Mouse (Mus musculus) fibroblast of lung, adult 2 months (primary cell): ENCODE measurements around the gene Nop2.
"Not testable (repeated sequence)": the region's sequence is repeated elsewhere in the genome, so short reads cannot be mapped to it uniquely, and the experiment has no call there.

ENCODE experiments used
- DNase-seq: peaks from one replicate; pipeline ENCODE4 v3.0.0-alpha.2; 2011; ENCODE audit warnings: low read depth

Gene Nop2

DNA sequence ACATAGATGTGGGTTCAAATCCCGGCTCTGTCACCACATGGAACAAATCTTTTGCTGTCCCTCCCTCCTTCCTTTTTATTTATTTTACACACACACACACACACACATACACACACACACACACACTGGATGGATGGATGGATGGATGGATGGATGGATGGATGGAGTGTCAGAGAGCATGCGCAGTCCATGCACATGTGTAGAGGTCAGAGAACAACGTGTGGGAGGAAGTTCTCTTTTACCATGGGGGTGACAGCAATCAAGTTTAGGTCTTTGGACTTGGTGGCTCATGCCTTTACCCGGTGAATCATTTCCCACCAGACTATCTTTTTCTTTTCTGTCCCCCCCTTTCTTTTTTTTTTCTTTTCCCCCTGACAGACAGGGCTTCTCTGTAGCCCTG is 22.0 kb downstream of the Nop2 start:
- no peak for DNase-seq

- DNase-seq, result no peak
These were observed 22.8 kb downstream of the Nop2 start for GRCm38 (mm10) chr6:125154550-125154949.

DNA sequence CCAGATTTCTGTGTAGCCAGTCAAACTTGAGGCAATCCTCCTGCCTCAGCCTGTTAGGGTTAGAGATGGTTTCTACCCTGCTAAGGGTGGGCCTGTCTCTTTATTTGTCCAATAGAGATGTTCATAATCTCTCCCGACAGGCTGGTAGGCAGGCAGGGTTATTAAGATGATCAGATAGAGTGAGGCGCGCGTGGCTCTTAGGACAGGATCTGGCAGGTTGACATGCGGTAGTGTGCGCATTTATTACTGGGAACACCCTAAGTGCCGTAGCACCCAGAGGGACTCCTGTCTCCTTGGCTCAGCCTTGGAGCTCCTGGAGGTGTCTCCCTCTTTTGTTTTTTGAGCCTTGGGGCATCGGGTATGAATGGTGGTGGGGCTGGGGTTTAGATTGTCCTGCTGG is 23.6 kb downstream of the Nop2 start:
- DNase-seq, result no peak

- no peak for DNase-seq
These were observed 24.8 kb downstream of the Nop2 start for GRCm38 (mm10) chr6:125156491-125156890.

DNA sequence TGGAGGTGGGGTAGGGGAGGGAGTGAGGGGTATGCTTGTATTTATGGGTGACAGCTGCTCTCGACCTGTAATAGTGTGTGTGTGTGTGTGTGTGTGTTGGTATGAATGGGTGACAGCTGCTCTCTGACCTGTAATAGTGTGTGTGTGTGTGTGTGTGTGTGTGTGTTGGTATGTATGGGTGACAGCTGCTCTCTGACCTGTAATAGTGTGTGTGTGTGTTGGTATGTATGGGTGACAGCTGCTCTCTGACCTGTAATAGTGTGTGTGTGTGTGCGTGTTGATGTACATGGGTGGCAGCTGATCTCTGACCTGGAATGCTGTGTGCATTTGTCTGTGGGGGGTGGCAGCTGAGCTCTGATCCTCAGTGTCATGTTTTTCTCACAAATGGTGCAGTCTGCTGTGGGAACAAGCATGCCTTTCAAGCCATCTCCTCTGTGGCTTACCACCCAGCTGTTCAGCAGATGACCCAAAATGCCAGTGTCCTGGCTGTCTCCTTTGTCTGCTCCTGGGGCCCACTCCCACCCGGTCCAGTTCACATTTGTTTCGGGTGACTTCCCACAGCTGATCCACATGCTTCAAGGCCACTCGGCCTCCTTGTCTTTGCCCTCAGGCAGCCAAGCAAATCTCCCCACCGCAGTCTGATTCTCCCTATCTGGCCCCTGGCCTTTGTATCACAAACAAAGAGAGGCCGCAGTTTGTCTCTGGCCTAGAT is 25.4 kb downstream of the Nop2 start:
- DNase-seq, result no peak

DNA sequence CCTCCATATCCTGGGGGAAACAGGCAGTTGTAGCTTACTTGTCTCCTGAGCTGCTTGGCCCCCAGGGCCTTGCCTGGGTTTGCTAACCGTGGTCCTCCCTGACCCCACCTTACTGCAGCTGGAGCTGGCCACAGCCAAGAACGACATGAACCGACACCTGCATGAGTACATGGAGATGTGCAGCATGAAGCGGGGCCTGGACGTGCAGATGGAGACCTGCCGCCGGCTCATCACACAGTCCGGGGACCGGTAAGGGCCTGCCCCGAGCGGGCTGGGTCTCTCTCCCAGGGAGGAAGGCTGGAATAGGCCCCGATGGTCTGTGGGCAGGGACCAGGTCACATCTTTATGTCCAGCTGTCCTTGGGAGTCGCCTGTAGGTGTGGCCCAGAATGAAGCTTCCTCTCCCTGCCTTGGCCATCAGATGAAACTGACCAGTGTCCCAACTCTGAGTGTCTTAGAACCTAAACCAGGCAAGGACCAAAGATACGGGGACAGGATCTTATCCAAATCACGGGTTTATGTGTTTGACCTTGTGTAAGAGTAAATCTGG is 27.3 kb downstream of the Nop2 start:
- DNase-seq, result no peak

GRCm38 (mm10) chr6:125159773-125160557 is 28.3 kb downstream of the Nop2 start:
- no peak for DNase-seq

- no peak for DNase-seq
These were observed 28.8 kb downstream of the Nop2 start for GRCm38 (mm10) chr6:125160558-125160853.

- peak; percentile 79 for DNase-seq
These were observed 29.4 kb downstream of the Nop2 start for GRCm38 (mm10) chr6:125160854-125161760.

DNA sequence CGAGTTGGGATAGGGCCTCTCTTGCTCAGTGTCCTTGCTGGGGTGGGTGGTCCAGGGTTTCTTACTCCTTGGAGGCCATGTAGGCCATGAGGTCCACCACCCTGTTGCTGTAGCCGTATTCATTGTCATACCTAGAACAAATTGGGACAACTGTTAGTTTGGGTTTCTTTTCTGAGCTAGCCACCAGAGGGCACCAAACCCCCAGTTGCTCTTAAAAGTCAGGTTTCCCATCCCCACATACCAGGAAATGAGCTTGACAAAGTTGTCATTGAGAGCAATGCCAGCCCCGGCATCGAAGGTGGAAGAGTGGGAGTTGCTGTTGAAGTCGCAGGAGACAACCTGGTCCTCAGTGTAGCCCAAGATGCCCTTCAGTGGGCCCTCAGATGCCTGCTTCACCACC is 30.3 kb downstream of the Nop2 start:
- not testable (repeated sequence) for DNase-seq

DNA sequence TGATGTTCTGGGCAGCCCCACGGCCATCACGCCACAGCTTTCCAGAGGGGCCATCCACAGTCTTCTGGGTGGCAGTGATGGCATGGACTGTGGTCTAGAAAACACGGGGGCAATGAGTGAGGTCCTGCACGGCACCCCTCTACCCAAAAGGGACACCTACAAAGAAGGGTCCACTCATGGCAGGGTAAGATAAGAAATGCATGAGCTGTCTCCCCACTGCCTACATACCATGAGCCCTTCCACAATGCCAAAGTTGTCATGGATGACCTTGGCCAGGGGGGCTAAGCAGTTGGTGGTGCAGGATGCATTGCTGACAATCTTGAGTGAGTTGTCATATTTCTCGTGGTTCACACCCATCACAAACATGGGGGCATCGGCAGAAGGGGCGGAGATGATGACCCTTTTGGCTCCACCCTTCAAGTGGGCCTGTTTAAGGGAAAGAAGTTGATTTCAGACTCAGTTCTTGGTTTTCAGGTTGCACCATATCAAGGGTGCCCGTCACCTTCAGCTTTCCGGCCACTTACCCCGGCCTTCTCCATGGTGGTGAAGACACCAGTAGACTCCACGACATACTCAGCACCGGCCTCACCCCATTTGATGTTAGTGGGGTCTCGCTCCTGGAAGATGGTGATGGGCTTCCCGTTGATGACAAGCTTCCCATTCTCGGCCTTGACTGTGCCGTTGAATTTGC is 31.1 kb downstream of the Nop2 start:
- DNase-seq, result not testable (repeated sequence)

DNA sequence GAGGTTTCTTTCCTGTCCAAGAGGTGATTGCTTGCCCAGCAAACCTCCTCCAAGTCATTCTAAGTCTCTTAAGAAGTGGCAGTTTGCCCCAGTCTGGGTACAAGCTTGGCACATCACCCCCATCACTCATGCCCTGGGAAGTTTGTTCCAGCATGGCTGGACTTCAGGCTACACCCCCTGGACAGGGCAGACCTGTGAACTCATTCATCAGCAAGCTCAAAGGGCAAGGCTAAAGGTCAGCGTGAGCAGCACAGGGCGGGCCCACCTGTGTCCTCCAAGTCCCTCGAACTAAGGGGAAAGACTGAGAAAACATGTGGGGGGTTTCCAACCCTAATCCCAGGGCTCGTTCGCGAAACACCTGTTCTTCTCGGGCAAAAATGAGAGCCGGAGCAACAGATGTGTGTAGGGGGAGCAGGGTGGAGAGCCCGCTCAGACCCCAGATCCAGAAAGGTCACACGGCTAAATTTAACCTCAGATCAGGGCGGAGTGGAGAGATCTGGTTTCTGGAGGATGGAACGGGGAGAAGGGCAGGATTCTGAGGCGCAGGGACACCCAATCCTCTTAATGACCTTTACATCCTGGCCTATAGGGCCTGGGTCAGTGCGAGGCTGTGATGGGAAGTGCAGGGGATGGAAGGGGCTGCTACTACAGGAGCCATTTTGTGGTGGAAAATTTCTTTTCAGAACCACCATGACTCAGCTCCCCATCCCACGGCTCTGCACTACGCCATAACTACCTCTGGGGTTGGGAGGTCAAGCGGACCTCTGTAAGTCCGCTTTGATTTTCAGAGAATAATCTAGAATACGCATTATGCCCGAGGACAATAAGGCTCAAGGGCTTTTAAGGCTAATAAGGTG is 32.3 kb downstream of the Nop2 start:
- DNase-seq, result no peak

GRCm38 (mm10) chr6:125164672-125165327 is 33.1 kb downstream of the Nop2 start:
- no peak for DNase-seq

DNA sequence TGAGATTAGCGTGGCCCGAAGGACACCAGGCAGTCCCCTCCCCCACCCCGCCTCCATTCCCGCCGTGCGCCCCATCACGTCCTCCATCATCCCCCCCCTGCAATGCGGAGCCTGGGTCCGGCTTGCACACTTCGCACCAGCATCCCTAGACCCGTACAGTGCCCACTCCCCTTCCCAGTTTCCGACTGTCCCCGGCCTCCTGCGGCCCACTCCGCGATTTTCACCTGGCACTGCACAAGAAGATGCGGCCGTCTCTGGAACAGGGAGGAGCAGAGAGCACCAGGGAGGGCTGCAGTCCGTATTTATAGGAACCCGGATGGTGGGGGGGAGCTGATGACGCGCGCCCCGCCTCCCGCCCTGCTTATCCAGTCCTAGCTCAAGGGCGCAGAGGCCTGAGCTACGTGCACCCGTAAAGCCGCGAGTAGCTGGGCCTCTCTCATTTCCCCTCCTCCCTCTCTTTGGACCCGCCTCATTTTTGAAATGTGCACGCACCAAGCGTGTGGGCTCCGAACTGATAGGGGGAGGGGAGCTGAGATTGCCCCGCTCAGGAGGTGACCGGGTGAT is 33.7 kb downstream of the Nop2 start:
- DNase-seq, result peak; percentile 87

DNA sequence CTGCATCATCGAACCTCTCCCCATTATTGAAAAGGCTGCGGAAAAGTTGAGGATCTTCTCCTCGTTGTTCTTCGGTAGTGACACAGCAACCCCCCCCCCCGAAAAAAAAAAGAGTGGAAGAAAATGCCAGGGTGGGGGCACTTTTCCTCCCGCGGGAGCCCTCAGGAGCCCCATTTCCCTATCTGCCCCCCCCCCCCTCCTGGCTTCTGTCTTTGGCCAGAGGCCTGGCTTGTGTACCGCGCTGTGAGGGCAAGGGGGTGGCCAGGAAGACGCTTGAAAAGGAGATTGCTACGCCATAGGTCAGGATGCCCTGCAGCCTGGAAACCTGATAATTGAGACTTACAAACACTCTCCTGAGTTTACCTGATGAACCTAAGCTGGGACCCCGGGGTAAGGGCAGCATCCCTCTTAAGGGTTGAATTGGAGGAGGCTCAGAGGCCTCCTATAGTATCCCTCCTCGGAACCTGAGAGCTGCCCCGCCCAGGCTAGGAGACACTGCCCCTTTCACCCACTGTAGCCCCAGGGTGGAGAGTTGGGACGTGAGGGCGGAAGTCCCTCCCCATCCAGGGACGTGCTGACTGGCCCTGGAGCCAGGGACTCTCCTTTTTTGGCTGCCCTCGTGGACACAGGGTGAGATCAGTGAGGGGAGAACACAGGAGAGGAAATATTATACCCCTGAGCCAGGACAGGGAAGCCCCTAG is 34.5 kb downstream of the Nop2 start, which contains the start of gene Gapdh:
Gapdh (minus strand) TSS at position 417 of the 701 bp plus-strand sequence.
- DNase-seq, result no peak

DNA sequence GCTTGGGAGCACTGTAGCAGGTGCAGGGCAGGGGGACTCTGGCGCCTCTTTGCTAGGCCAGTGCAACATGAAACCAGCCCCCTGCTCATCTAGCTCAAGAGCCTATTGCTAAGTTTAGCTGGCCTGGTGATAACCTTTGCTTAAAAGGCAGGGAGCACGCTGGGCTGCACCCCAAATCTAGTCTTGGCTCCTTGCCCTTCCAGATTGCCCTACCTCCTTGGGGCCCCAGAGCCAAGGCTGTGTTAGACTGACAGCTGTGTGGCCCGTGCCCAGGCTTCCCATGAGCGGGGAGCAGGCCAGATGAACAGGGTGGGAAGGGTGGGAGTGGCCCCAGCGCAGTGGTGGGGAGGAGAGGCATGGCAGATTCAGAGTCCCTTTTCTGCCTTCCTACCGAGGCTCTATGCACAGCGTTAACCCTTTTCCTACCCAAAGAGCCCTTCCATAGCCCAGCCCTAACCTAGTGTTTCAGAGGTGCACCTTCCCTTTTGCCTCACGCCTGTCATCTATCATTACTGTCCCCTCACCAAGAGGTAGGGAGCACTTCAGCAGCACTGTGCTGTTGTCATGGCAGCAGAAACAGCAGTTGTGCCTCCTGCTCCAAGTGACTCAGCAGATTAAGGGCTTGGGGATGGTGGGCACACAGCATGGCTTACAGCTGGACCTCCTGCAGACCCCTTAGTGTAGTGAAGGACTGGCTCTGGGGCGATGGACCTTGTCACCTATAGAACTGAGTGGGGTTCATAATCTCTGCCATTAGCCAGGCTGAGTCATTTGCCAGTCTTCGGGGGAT is 35.3 kb downstream of the Nop2 start:
- no peak for DNase-seq

GRCm38 (mm10) chr6:125168086-125168485 is 36.4 kb downstream of the Nop2 start:
- DNase-seq, result no peak

- DNase-seq, result no peak
These were observed 38.5 kb downstream of the Nop2 start for GRCm38 (mm10) chr6:125170194-125170593.
